Mouse (Mus musculus) cerebellum, adult 8-10 months (tissue): ENCODE measurements around the gene Fadd.
A peak's percentile ranks its signal among the peaks of the same experiment; 100 is the strongest.

ENCODE experiments used
- DNase-seq: peaks from one replicate; pipeline ENCODE4 v3.0.0; 2022

Gene Fadd

DNA sequence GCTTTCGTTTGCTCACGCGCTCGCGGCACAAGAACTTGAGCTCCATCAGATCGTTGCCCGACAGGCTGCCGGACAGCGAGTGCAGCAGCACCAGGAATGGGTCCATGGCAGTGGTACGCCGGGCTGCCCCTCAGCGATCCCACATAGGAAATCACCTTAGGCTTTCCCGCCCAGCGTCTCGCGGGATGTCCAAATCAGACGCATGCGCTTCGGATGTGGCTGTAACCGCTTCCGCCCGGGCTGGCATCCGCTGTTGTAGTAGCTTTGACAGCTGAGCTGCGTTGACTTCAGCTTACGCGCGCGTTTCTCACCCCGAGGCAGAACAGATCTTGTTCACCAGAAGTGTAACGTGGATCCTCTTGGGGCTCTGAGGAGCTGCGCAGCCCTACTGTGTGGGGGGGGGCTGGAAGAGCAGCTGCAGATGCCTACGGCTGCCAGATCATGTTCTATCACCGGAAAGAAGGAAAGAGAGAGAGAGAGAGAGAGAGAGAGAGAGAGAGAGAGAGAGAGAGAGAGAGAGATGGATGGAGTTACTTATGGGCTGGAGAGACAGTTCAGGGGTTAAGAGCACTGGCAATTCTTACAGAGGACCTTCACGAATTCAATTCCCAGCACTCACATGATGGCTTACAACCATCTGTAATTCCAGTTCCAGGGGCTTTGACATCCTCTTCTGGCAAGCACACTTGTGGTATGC, at the start of gene Fadd:
TSS of gene Fadd (minus strand) at position 180 of the 697 bp plus-strand sequence.
- DNase-seq = peak; percentile 92

DNA sequence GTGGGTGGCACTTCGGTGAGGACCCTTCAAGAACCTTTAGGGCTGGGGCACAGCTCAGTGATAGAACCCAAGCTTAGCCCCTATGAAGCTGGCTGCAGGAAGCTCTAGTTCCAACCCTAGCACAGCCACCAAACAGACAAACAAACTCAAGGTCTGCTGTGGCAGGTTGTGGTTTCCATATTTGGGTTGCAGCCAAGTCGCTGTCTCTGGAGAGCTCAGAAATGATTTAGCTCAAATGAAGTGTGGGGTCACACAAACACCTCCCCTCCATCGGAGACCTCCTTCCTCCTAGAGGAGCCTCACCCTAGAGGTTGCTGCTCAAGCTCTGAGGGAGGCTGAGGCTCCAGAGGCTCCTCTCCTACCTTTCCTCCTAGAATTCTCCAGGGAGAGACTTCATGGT, 48.4 kb upstream of the Fadd start:
- no peak for DNase-seq

GRCm38 (mm10) chr7:144628334-144628915, 46.2 kb upstream of the Fadd start:
- no peak for DNase-seq

GRCm38 (mm10) chr7:144627606-144628333, 45.5 kb upstream of the Fadd start:
- DNase-seq = no peak

GRCm38 (mm10) chr7:144626042-144626441, 43.8 kb upstream of the Fadd start:
- DNase-seq = no peak

- DNase-seq = no peak
Observed at GRCm38 (mm10) chr7:144620721-144621681, 38.7 kb upstream of the Fadd start.

- DNase-seq = no peak
Observed at GRCm38 (mm10) chr7:144620315-144620714, 38.1 kb upstream of the Fadd start.

DNA sequence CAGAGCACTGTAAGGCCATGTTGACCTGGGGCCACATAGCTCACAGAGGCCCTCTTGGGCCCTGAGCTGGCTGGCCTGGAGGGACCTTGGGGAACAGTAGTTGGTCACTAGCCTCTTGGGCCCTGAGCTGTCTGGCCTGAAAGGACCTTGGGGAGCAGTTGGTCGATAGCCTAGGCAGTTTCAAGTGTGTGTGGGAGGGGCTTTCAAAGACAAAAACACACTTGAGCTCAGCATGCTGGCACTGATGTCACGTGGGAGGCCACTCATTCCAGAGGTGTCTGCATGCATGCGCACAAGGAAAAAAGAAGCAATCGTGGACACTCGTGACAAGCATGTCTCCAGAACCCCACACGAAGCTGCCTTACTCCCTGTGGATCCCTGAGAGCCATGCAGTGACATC, 33.1 kb upstream of the Fadd start:
- no peak for DNase-seq

GRCm38 (mm10) chr7:144612829-144613228, 30.6 kb upstream of the Fadd start:
- DNase-seq = no peak

DNA sequence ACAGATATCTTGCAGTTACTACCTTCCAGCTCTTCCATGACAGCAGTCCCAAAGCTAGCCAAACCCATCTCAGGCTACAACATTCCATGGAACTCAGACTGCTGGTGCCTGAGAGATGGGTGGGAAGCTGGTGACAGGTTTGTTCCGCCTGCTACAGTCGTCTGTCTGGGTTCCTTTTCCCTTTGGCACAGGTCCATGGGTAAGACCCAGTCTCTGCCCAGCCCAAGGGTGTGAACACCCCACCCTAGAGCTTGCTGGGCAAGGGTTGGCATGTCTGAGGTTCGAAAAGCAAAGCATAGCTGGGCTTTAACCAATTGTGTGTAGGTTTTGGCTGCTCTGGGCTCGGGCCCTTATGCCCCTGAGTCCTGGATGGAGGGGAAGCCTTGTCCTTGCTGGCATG, 30.1 kb upstream of the Fadd start:
- DNase-seq = no peak

- no peak for DNase-seq
Observed at GRCm38 (mm10) chr7:144611595-144611994, 29.3 kb upstream of the Fadd start.

DNA sequence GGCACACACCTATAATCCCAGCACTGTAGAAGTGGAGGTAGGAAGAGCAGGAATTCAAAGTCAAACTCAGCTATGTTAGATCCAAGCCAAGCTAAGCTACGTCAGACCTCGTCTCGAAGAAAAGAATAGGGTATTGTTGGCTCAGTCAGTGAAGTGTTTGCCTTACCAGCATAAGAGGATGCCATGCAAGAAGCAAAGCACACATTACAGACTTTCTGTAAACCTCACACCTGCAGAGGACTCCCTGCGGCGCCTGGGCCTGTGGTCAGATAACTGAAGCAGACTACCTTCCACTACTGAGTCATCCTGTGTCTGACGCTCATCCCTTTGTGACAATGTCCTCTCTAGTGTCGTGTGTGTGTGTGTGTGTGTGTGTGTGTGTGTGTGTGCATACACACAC, 27.3 kb upstream of the Fadd start:
- no peak for DNase-seq

- DNase-seq = no peak
Observed at GRCm38 (mm10) chr7:144607862-144608261, 25.6 kb upstream of the Fadd start.

DNA sequence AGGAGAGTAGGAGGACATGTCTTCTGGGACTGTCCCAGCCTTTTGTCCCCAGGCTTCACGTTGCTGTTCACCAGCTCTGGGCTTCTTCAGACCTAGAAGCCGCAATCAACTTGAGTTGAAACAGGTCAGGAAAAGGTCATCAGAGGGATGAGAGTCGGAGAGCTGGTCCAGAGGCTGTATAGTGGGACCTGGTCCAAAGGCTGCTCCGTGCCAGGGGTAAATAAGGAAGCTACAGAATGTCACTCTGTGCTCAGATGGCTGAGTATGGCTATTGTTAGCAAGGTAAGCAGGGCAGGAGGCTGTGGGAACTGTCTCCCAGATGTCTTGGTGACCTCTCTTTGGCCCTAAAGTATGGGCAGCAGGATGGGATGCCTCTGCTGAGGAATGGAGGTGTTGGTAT, 22.5 kb upstream of the Fadd start:
- DNase-seq = no peak

DNA sequence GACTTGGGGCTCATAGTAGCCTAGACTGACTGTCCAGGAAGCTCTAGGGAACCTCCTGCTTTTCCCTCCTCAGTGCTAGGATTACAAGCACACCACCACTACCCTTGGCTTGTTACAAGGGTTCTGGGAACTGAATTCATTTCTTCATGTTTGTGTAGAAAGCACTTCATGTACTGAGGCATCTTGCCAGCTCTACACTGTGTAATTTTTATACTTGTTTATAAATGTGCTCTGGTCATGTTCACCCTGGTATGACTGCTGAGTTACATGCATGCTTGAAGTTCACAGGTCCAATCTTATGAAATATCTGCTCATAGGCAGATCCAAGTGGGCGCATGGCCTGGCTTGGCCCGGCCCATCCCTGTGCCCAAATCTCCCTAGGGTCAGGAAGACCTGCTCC, 22.0 kb upstream of the Fadd start:
- DNase-seq = no peak

DNA sequence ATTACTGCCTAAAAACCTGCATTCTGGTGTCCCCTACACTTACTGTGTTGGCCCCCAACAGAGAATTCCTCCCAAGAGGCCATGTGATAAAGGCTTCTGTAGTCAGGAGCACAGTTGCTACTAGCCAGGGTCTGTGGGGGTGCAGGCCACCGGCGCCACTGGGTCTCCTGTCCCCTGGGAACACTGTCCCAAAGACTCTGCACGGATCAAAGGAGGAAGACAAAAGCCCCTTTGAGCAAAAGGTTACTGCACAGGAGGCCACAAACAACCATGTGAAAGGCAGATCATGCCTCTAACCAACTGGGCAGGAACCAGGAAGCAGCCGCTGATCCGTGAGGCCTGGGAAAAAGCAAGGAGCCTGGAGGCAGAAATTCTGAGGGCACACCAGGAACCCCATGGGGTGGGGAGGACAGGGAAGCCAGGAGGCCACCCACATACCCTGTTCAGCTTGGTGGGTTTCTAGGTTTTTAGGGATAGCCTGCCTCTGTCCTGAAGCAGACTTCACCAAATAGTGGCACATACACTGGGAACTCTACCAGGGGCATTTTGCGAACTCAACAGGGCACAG, 18.2 kb upstream of the Fadd start:
- DNase-seq = no peak

GRCm38 (mm10) chr7:144589508-144589907, 7.2 kb upstream of the Fadd start:
- no peak for DNase-seq

DNA sequence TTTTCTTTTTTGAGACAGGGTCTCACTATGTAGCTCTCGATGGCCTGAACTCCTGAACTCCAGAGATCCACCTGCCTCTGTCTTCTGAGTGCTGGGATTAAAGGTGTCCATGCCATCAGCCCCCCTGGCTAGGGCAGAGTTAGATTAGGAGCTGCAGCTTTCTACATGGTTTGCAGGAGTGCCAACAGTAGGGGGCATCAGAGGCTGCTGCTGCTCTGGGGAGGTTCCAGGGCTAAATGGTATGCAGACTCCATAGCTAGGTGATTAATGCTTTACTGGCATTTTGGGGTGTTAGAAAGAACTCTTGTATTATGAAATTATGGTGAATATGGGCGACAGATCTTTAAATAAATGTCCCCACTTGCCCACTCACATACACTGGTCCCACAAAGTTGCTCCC, 5.0 kb upstream of the Fadd start:
- no peak for DNase-seq

- peak; percentile 39 for DNase-seq
Observed at GRCm38 (mm10) chr7:144585648-144586047, 3.4 kb upstream of the Fadd start.

DNA sequence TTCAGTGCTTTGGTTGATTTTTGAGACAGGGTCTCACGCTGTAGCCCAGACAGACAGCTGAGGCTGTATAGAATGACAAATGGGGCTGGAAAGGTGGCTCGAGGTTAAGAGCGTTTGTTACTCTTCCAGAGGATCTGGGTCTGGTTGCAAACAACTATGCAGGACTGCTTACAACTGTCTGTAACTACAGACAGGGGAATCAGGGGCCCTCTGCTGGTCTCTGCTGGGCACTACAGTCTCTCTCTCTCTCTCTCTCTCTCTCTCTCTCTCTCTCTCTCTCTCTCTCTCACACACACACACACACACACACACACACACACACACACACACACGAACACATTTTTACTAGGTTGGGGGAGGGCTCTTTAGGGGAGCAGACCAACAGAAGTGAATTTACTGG, 1.4 kb upstream of the Fadd start:
- peak; percentile 51 for DNase-seq

DNA sequence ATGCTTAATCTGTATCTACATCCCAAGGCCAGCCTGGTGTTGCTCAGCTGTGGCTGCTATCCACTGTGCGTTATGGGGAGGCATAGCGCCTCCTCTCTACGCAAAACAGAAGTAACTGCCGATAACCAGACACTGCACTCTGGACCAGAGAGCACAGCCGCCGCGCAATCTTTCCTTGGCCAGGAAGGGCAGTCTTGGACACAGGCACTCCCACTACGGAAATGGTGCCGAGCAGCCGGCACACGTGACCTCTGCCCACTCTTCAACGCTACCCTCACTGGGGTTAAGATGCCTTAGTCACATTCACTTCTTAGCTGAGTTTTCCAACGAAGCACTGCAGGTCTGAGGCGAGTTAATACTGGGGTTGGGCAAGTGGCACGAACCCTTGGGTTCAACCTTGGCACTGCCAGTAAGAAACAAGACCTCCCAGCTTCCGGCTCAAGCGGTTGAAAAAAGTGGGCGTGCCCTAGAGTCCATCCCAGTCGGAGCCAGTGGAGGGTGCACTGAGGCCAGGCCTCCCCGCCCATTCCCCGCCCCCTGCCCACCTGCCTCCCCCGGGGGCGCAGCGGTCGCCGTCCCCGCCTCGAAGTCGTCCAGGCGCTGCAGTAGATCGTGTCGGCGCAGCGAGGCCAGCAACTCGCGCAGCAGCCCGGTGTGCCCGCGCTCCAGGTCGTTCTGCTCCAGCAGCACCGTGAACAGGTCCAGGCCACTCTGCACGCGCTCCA, 542 bp downstream of the Fadd start:
- DNase-seq = peak; percentile 53

GRCm38 (mm10) chr7:144577876-144578275, 4.4 kb downstream of the Fadd start:
- no peak for DNase-seq
